Mouse (Mus musculus) MEL (cell line): ENCODE results near the gene Defb26. TPM values are rescaled to one million over a fixed set of nuclear protein-coding genes. Genes with fewer than 3 reads are reported as not detected.

Experiments
- DNase-seq: peaks from one replicate; pipeline ENCODE4 v3.0.0; 2011; ENCODE audit warnings: low read depth, low spot score
- H3K27ac ChIP-seq: 2 replicates; pipeline ENCODE4 v1.5.1; 2012; ENCODE audit warnings: low read depth, mild to moderate bottlenecking, control low read depth, low read length, moderate library complexity; ENCODE audit not compliant: control insufficient read depth
- H3K27me3 ChIP-seq, 2 experiments: fragments of 150-350 bp in 1 of 2; sonication (generic) in 1 of 2; 2 replicates each; pipeline ENCODE4 v1.6.1; 2012; ENCODE audit warnings: low read length in 2 of 2, mild to moderate bottlenecking in 2 of 2, improper control_type of control experiment in 1 of 2, moderate library complexity in 1 of 2; ENCODE audit not compliant: insufficient read depth in 2 of 2, control insufficient read depth in 1 of 2
- H3K36me3 ChIP-seq, 2 experiments: 2 replicates each; pipeline ENCODE4 v1.6.1; 2012 to 2014; ENCODE audit warnings: low read length in 2 of 2, improper control_type of control experiment in 1 of 2, inconsistent platforms in 1 of 2, mild to moderate bottlenecking in 1 of 2; ENCODE audit not compliant: insufficient read depth in 2 of 2, control insufficient read depth in 1 of 2
- H3K4me1 ChIP-seq, 2 experiments: fragments of 150-350 bp in 1 of 2; sonication (generic) in 1 of 2; 2 replicates each; pipeline ENCODE4 v1.6.1; 2012; ENCODE audit warnings: low read length in 2 of 2, improper control_type of control experiment in 1 of 2, mild to moderate bottlenecking in 1 of 2; ENCODE audit not compliant: insufficient read depth in 2 of 2, control insufficient read depth in 1 of 2
- H3K4me3 ChIP-seq, 2 experiments: fragments of 150-350 bp in 1 of 2; sonication (generic) in 1 of 2; 2 replicates each; pipeline ENCODE4 v1.5.1; 2012; ENCODE audit warnings: low read depth in 2 of 2, low read length in 2 of 2, mild to moderate bottlenecking in 2 of 2, moderate library complexity in 2 of 2, control low read depth in 1 of 2, improper control_type of control experiment in 1 of 2; ENCODE audit not compliant: control insufficient read depth in 1 of 2, insufficient read depth in 1 of 2
- H3K79me2 ChIP-seq: 2 replicates; pipeline ENCODE4 v1.6.1; 2012; ENCODE audit warnings: mild to moderate bottlenecking, low read length, moderate library complexity; ENCODE audit not compliant: control insufficient read depth, poor library complexity, insufficient read depth
- H3K9ac ChIP-seq: 2 replicates; pipeline ENCODE4 v1.6.1; 2012; ENCODE audit warnings: low read depth, mild to moderate bottlenecking, control low read depth, low read length, moderate library complexity; ENCODE audit not compliant: control insufficient read depth, poor library complexity, severe bottlenecking
- H3K9me3 ChIP-seq: fragments of 150-350 bp; sonication (generic); replicated peaks from 2 replicates; pipeline ENCODE4 v1.6.1; 2012; ENCODE audit warnings: mild to moderate bottlenecking, low read length, improper control_type of control experiment, moderate library complexity; ENCODE audit not compliant: insufficient read depth
- BHLHE40 ChIP-seq: IDR thresholded peaks from 2 replicates; pipeline ENCODE4 v1.6.1; 2012; ENCODE audit warnings: low read depth, mild to moderate bottlenecking, inconsistent platforms, low read length, improper control_type of control experiment, borderline replicate concordance
- CHD2 ChIP-seq: IDR thresholded peaks from 2 replicates; pipeline ENCODE4 v1.6.1; 2011; ENCODE audit warnings: low read length, improper control_type of control experiment
- CTCF ChIP-seq, 3 experiments: IDR thresholded peaks in 2 of 3; conservative IDR thresholded peaks in 1 of 3; 2 replicates each; pipeline ENCODE4 v1.5.1; 2011 to 2012; ENCODE audit warnings: low read length in 3 of 3, low read depth in 2 of 3, mild to moderate bottlenecking in 2 of 3, improper control_type of control experiment in 1 of 3, inconsistent platforms in 1 of 3, mixed read lengths in 1 of 3, moderate library complexity in 1 of 3; ENCODE audit not compliant: control insufficient read depth in 1 of 3, insufficient read depth in 1 of 3, poor library complexity in 1 of 3, severe bottlenecking in 1 of 3
- E2F4 ChIP-seq: IDR thresholded peaks from 2 replicates; pipeline ENCODE4 v1.6.1; 2011; ENCODE audit warnings: low read depth, low read length, improper control_type of control experiment, borderline replicate concordance
- ELF1 ChIP-seq: IDR thresholded peaks from 2 replicates; pipeline ENCODE4 v1.6.1; 2014; ENCODE audit warnings: low read depth, mild to moderate bottlenecking, inconsistent platforms, low read length, improper control_type of control experiment, moderate library complexity
- EP300 ChIP-seq, 2 experiments: IDR thresholded peaks; 2 replicates each; pipeline ENCODE4 v1.6.1; 2011; ENCODE audit warnings: improper control_type of control experiment in 2 of 2, low read length in 2 of 2, low read depth in 1 of 2, mild to moderate bottlenecking in 1 of 2
- ETS1 ChIP-seq: IDR thresholded peaks from 2 replicates; pipeline ENCODE4 v1.6.1; 2012; ENCODE audit warnings: low read depth, mild to moderate bottlenecking, inconsistent platforms, low read length, improper control_type of control experiment, moderate library complexity
- GATA1 ChIP-seq: IDR thresholded peaks from 2 replicates; pipeline ENCODE4 v1.6.1; 2011; ENCODE audit warnings: low read depth, low read length, improper control_type of control experiment
- JUND ChIP-seq: IDR thresholded peaks from 2 replicates; pipeline ENCODE4 v1.6.1; 2011; ENCODE audit warnings: low read depth, mild to moderate bottlenecking, improper control_type of control experiment, low read length
- KAT2A ChIP-seq: conservative IDR thresholded peaks from 2 replicates; pipeline ENCODE4 v1.6.1; 2012; ENCODE audit warnings: low read depth, low read length, improper control_type of control experiment, inconsistent platforms
- MAX ChIP-seq: IDR thresholded peaks from 2 replicates; pipeline ENCODE4 v1.6.1; 2011; ENCODE audit warnings: low read length, improper control_type of control experiment
- MAZ ChIP-seq: IDR thresholded peaks from 2 replicates; pipeline ENCODE4 v1.6.1; 2012; ENCODE audit warnings: low read depth, mild to moderate bottlenecking, inconsistent platforms, low read length, improper control_type of control experiment
- MYB ChIP-seq: IDR thresholded peaks from 2 replicates; pipeline ENCODE4 v1.6.1; 2011; ENCODE audit warnings: mild to moderate bottlenecking, low read depth, low read length, improper control_type of control experiment
- NELFE ChIP-seq: IDR thresholded peaks from 2 replicates; pipeline ENCODE4 v1.6.1; 2011; ENCODE audit warnings: low read depth, low read length, improper control_type of control experiment
- POLR2A ChIP-seq, 2 experiments: IDR thresholded peaks; 2 replicates each; pipeline ENCODE4 v1.6.1; 2011 to 2012; ENCODE audit warnings: low read length in 2 of 2, mild to moderate bottlenecking in 2 of 2, control low read depth in 1 of 2, improper control_type of control experiment in 1 of 2, low read depth in 1 of 2, moderate library complexity in 1 of 2; ENCODE audit not compliant: control insufficient read depth in 1 of 2, insufficient read depth in 1 of 2, poor library complexity in 1 of 2
- POLR2AphosphoS5 ChIP-seq: IDR thresholded peaks from 2 replicates; pipeline ENCODE4 v1.6.1; 2012; ENCODE audit warnings: low read depth, borderline replicate concordance, mild to moderate bottlenecking, inconsistent platforms, low read length, moderate library complexity, mixed read lengths
- RCOR1 ChIP-seq: IDR thresholded peaks from 2 replicates; pipeline ENCODE4 v1.6.1; 2012; ENCODE audit warnings: low read depth, mild to moderate bottlenecking, inconsistent platforms, low read length, improper control_type of control experiment
- SMC3 ChIP-seq: IDR thresholded peaks from 2 replicates; pipeline ENCODE4 v1.6.1; 2011; ENCODE audit warnings: low read depth, low read length, improper control_type of control experiment
- TAL1 ChIP-seq: IDR thresholded peaks from 2 replicates; pipeline ENCODE4 v1.6.1; 2012; ENCODE audit warnings: mild to moderate bottlenecking, inconsistent platforms, low read length, moderate library complexity, mixed read lengths
- TCF12 ChIP-seq: IDR thresholded peaks from 2 replicates; pipeline ENCODE4 v1.6.1; 2014; ENCODE audit warnings: low read depth, mild to moderate bottlenecking, inconsistent platforms, low read length, improper control_type of control experiment, moderate library complexity
- ZKSCAN1 ChIP-seq: IDR thresholded peaks from 2 replicates; pipeline ENCODE4 v1.6.1; 2012; ENCODE audit warnings: low read depth, mild to moderate bottlenecking, inconsistent platforms, low read length, improper control_type of control experiment, moderate library complexity
- ZNF384 ChIP-seq: IDR thresholded peaks from 2 replicates; pipeline ENCODE4 v1.6.1; 2012; ENCODE audit warnings: low read depth, mild to moderate bottlenecking, inconsistent platforms, low read length, improper control_type of control experiment
- polyA plus RNA-seq, 2 experiments: library from polyadenylated mRNA; stranded (reverse) in 1 of 2; unstranded in 1 of 2; fragments of >175 nt in 1 of 2; fragments of >200 nt in 1 of 2; gene quantifications; 2 replicates each; pipeline versions ENCODE4 v1.2.1 to v1.2.4; 2012; ENCODE audit warnings: low replicate concordance in 2 of 2, low read depth in 1 of 2; ENCODE audit not compliant: insufficient read length in 2 of 2, insufficient read depth in 1 of 2, missing spikeins in 1 of 2
- total RNA-seq: library from RNA; depleted of rRNA; stranded (reverse); fragments of 300-350 nt; gene quantifications from 2 replicates; pipeline ENCODE4 v1.2.3, GENCODE M21; 2012

Gene Defb26
- total and polyA plus RNA-seq, 3 experiments = not detected

DNA sequence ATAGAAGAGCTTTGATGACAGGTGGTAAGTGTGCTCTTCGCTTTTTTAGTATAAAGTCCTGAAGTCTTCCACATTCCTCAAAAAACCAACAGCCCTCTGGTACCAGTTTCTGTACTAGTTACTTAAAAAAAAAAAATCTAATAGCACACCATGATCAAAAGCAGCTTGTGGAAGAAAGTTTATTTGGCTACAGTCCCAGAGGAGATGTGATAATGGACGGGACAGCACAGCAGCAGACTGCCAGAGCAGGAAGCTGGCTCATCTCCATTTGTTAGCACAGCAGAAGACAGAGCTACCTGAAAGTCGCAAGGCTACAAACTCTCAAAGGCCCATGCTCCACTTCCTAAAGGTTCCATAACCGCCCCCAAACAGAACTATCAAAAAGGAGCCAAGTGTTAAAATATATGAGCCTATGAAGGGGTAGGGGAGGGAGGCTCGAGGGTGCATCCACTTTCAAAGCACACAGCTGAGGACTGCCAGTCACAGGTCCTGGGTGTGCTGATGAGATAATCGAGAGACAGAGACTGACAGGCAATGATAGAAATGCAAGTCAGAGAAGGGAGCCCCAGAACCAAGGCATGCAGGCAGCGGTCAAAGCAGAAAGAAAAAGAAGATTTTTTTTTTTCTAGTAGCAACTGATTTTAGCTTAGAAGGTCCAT lies 11.2 kb downstream of the Defb26 start:
- TF ChIP-seq ZKSCAN1 (no peak), POLR2AphosphoS5 (no peak), ETS1 (0 out of 2 replicates have a peak, but pooled peaks have one; percentile 15), KAT2A (no peak), RCOR1 (no peak), TAL1 (no peak), MYB (no peak), ELF1 (peak; percentile 29; the same call in 1 of the 2 replicates), TCF12 (peak; percentile 29; the same call in 1 of the 2 replicates), POLR2A (IDR thresholded peaks at IDR 0.05; ENCODE audit: control insufficient read depth in 1 of 2, insufficient read depth in 1 of 2, low read depth in 1 of 2, low read length in 2 of 2, poor library complexity in 1 of 2) (no peak), E2F4 (no peak), EP300 (IDR thresholded peaks at IDR 0.05; ENCODE audit: low read depth in 1 of 2, low read length in 2 of 2) (peak; percentile 14 to 19; a peak in 2 of 4 replicates), CHD2 (no peak), JUND (no peak), NELFE (no peak), BHLHE40 (no peak), ZNF384 (peak; percentile 69), GATA1 (no peak)
- H3K27me3 ChIP-seq = no peaks in the 10 kb centered on the region; a peak in 1 of 4 replicates
- H3K9ac ChIP-seq = no peak overlapping the region
- no peaks in the 10 kb centered on the region for H3K9me3 ChIP-seq
- peaks cover 0 to 3% of the 10 kb centered on the region in 2 experiments; a peak in 1 of 4 replicates for H3K36me3 ChIP-seq
- H3K4me1 ChIP-seq = peaks cover 3 to 4% of the 10 kb centered on the region in 2 experiments; a peak in 2 of 4 replicates
- no peak overlapping the region for H3K27ac ChIP-seq
- H3K4me3 ChIP-seq = peak overlapping the region in 1 of 2 experiments; percentile 23; a peak in 1 of 4 replicates
- peak; percentile 76 for DNase-seq
- no peaks in the 10 kb centered on the region for H3K79me2 ChIP-seq

- no peak overlapping the region for H3K4me3 ChIP-seq
- DNase-seq = no peak
- no peaks in the 10 kb centered on the region for H3K9me3 ChIP-seq
- H3K9ac ChIP-seq = no peak overlapping the region
- no peaks in the 10 kb centered on the region for H3K27me3 ChIP-seq
- TF ChIP-seq MAZ (no peak), ZKSCAN1 (no peak), SMC3 (no peak), CTCF (IDR thresholded peaks at IDR 0.05 in 2 of 3, conservative IDR thresholded peaks at IDR 0.05 in 1 of 3; ENCODE audit: control insufficient read depth in 1 of 3, insufficient read depth in 1 of 3, low read depth in 2 of 3, low read length in 3 of 3, poor library complexity in 1 of 3, severe bottlenecking in 1 of 3) (no peak), E2F4 (no peak), TAL1 (no peak), NELFE (no peak), TCF12 (no peak), MYB (no peak), MAX (no peak)
- peaks cover 0 to 6% of the 10 kb centered on the region in 2 experiments; a peak in 2 of 4 replicates for H3K36me3 ChIP-seq
- H3K27ac ChIP-seq = no peak overlapping the region
- no peaks in the 10 kb centered on the region for H3K79me2 ChIP-seq
- peaks cover 3 to 8% of the 10 kb centered on the region in 2 experiments; a peak in 2 of 4 replicates for H3K4me1 ChIP-seq
These were observed 13.5 kb downstream of the Defb26 start for GRCm38 (mm10) chr2:152498020-152498419.
